Mouse (Mus musculus) heart, embryonic 13.5 days (tissue): ENCODE measurements around the gene Gm11037. TPM values are rescaled to one million over a fixed set of nuclear protein-coding genes. Genes with fewer than 3 reads are reported as not detected.
A peak's percentile ranks its signal among the peaks of the same experiment; 100 is the strongest.

Experiments
- ATAC-seq: fragments of 200-750 bp; cut with Nextera tagmentation; 2 replicates; pipeline ENCODE4 v1.8.0; 2017; ENCODE audit warnings: moderate TSS enrichment; ENCODE audit not compliant: insufficient number of reproducible peaks, low FRiP score, low TSS enrichment; ENCODE audit errors: extremely low read depth
- H3K27ac ChIP-seq: fragments of 300-500 bp; sonication (generic); replicated peaks from 2 replicates; pipeline ENCODE4 v1.5.1; 2015; ENCODE audit warnings: moderate library complexity, mild to moderate bottlenecking, inconsistent platforms
- H3K27me3 ChIP-seq: fragments of 300-500 bp; sonication (generic); replicated peaks from 2 replicates; pipeline ENCODE4 v1.6.1; 2015; ENCODE audit warnings: mild to moderate bottlenecking, inconsistent platforms
- H3K36me3 ChIP-seq: fragments of 300-500 bp; sonication (generic); 2 replicates; pipeline ENCODE4 v1.6.1; 2015; ENCODE audit warnings: mild to moderate bottlenecking, inconsistent platforms
- H3K4me1 ChIP-seq: fragments of 300-500 bp; sonication (generic); 2 replicates; pipeline ENCODE4 v1.6.1; 2015; ENCODE audit warnings: inconsistent platforms
- H3K4me2 ChIP-seq: fragments of 300-500 bp; sonication (generic); 2 replicates; pipeline ENCODE4 v1.6.1; 2015; ENCODE audit warnings: inconsistent platforms, mild to moderate bottlenecking, moderate library complexity
- H3K4me3 ChIP-seq: fragments of 300-500 bp; sonication (generic); 2 replicates; pipeline ENCODE4 v1.5.1; 2015; ENCODE audit warnings: moderate library complexity, mild to moderate bottlenecking, inconsistent platforms
- H3K9ac ChIP-seq: fragments of 300-500 bp; sonication (generic); 2 replicates; pipeline ENCODE4 v1.6.1; 2015; ENCODE audit warnings: inconsistent platforms, mild to moderate bottlenecking, moderate library complexity
- H3K9me3 ChIP-seq: fragments of 300-500 bp; sonication (generic); 2 replicates; pipeline ENCODE4 v1.6.1; 2016; ENCODE audit warnings: inconsistent platforms
- WGBS: fragments of 180-500 bp; shearing (Covaris S2); methylation state at CpG from one replicate; pipeline ENCODE4 v1.1.7; 2015; ENCODE audit warnings: mixed read lengths; 5-methylcytosine and 5-hydroxymethylcytosine counted together
- polyA plus RNA-seq: library from polyadenylated mRNA; unstranded; fragments of >200 nt; fragmentation: Nextera tagmentation; extraction: Ambion mirVana; gene quantifications from 2 replicates; pipeline ENCODE4 v1.2.1, GENCODE M21; 2015

Gene Gm11037
- polyA plus RNA-seq, 1 experiment from 2014 or later: not detected

- peaks cover 69% of the 10 kb centered on the region for H3K4me1 ChIP-seq
- H3K9me3 ChIP-seq: no peaks in the 10 kb centered on the region
- peak overlapping the region; percentile 37; the same call in 1 of the 2 replicates for H3K9ac ChIP-seq
- H3K4me2 ChIP-seq: peak overlapping the region; percentile 83
- no peak for ATAC-seq
- H3K27ac ChIP-seq: peak overlapping the region; percentile 29; the same call in 1 of the 2 replicates
- H3K27me3 ChIP-seq: no peaks in the 10 kb centered on the region
- peaks cover 11% of the 10 kb centered on the region; the same call in 1 of the 2 replicates for H3K36me3 ChIP-seq
- 59% methylated on average over 5 of the region's 5 CpGs for WGBS
- H3K4me3 ChIP-seq: no peak overlapping the region
Observed at GRCm38 (mm10) chr2:131129836-131130235, 3.5 kb upstream of the Gm11037 start.

GRCm38 (mm10) chr2:131130849-131131248, 2.4 kb upstream of the Gm11037 start:
- Histone ChIP-seq H3K27ac (no peak overlapping the region), H3K9me3 (no peaks in the 10 kb centered on the region), H3K9ac (no peak overlapping the region), H3K4me2 (0 out of 2 replicates have a peak overlapping the region, but pooled peaks have one; percentile 4), H3K4me3 (no peak overlapping the region), H3K36me3 (peaks cover 11% of the 10 kb centered on the region; the same call in 1 of the 2 replicates), H3K27me3 (no peaks in the 10 kb centered on the region), H3K4me1 (peaks cover 79% of the 10 kb centered on the region)
- WGBS: 84% methylated on average over 2 of the region's 2 CpGs
- ATAC-seq: no peak

DNA sequence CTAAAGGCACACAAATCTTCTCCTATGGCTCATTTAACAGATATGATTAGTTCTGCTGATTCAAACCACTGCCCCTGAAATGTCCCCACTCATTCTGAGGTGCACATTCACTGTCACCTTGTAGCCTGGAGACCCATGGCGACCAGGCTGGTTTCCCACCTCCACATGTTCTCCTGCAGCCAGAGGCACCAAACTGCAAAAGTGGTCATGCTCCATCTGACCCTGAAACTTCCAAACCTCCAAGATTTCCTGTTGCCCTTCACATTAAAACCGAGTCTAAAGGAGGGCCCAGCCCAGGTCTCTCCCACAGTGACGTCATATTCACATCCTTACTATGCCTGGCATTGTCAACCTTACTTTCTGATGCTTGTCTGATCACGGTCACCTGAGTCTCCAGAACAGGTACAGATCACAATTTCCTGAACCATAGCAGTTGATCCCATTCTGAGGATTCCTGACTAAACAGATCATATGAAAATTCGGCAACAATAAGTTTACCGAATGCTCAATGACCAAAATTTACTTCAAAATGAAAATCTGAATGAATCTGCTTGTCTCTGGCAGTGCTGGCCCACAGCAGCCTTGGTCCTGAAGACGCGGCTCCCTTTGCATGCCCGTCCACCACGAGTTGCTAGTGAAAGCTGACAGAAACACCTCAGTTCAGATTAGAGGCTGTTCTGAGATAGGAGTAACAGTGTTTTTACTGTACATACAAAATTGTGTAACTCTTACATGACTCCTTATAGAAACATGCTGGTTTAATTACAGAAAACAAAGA, 997 bp upstream of the Gm11037 start:
- Histone ChIP-seq H3K9me3 (no peaks in the 10 kb centered on the region), H3K36me3 (peaks cover 17% of the 10 kb centered on the region; the same call in 1 of the 2 replicates), H3K4me1 (peaks cover 78% of the 10 kb centered on the region), H3K4me2 (no peak overlapping the region), H3K27me3 (no peaks in the 10 kb centered on the region), H3K27ac (no peak overlapping the region), H3K4me3 (no peak overlapping the region), H3K9ac (no peak overlapping the region)
- WGBS: 64% methylated on average over 10 of the region's 10 CpGs
- no peak for ATAC-seq

GRCm38 (mm10) chr2:131134381-131134780, 1.1 kb downstream of the Gm11037 start:
- 50% methylated on average over 1 of the region's 1 CpGs for WGBS

GRCm38 (mm10) chr2:131134826-131135400, 1.6 kb downstream of the Gm11037 start:
- no peak for ATAC-seq
- Histone ChIP-seq H3K4me2 (peak overlapping the region; percentile 44), H3K9me3 (no peaks in the 10 kb centered on the region), H3K9ac (peak overlapping the region; percentile 21; the same call in 1 of the 2 replicates), H3K27ac (peak overlapping the region; percentile 84), H3K27me3 (no peaks in the 10 kb centered on the region), H3K36me3 (peaks cover 33% of the 10 kb centered on the region), H3K4me1 (peaks cover 62% of the 10 kb centered on the region), H3K4me3 (no peak overlapping the region)
- 67% methylated on average over 8 of the region's 8 CpGs for WGBS

More at GRCm38 (mm10) chr2:131134381-131134780, 1.1 kb downstream of the Gm11037 start:
- ATAC-seq: no peak
- H3K27me3 ChIP-seq: no peaks in the 10 kb centered on the region
- H3K9ac ChIP-seq: no peak overlapping the region; the same call in 1 of the 2 replicates
- peaks cover 33% of the 10 kb centered on the region for H3K36me3 ChIP-seq
- peaks cover 62% of the 10 kb centered on the region for H3K4me1 ChIP-seq
- H3K4me3 ChIP-seq: no peak overlapping the region
- peak overlapping the region; percentile 84 for H3K27ac ChIP-seq
- H3K4me2 ChIP-seq: no peak overlapping the region
- H3K9me3 ChIP-seq: no peaks in the 10 kb centered on the region

GRCm38 (mm10) chr2:131135521-131136139, 2.3 kb downstream of the Gm11037 start:
- H3K4me2 ChIP-seq: peak overlapping the region; percentile 44
- peak; percentile 75 for ATAC-seq
- peak overlapping the region; percentile 84 for H3K27ac ChIP-seq
- H3K27me3 ChIP-seq: no peaks in the 10 kb centered on the region
- H3K4me1 ChIP-seq: peaks cover 67% of the 10 kb centered on the region
- WGBS: 12% methylated on average over 9 of the region's 11 CpGs
- peak overlapping the region; percentile 69 for H3K9ac ChIP-seq
- H3K4me3 ChIP-seq: no peak overlapping the region
- peaks cover 34% of the 10 kb centered on the region for H3K36me3 ChIP-seq
- H3K9me3 ChIP-seq: no peaks in the 10 kb centered on the region

DNA sequence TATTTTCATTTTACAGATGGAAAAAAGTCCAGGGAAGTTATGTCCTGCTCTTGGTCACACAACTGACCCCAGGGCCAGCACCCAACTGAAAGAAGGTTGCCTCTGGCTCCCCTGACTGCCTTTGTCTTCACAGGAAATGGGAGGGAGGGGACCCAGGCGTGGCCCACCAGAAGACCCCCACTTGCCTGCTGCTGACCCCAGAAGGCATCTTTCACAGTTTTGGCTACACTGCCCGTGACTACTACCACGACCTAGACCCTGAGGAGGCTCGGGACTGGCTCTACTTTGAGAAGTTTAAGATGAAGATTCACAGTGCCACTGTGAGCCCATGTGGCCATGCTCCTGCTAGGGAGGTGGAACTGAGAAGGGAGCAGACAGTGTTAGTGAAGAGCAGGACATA, 5.0 kb downstream of the Gm11037 start:
- H3K4me2 ChIP-seq: no peak overlapping the region
- peaks cover 75% of the 10 kb centered on the region for H3K4me1 ChIP-seq
- no peak for ATAC-seq
- H3K27ac ChIP-seq: no peak overlapping the region
- 83% methylated on average over 4 of the region's 4 CpGs for WGBS
- no peaks in the 10 kb centered on the region for H3K9me3 ChIP-seq
- H3K27me3 ChIP-seq: no peaks in the 10 kb centered on the region
- H3K4me3 ChIP-seq: no peak overlapping the region
- H3K36me3 ChIP-seq: peaks cover 51% of the 10 kb centered on the region
- H3K9ac ChIP-seq: no peak overlapping the region

GRCm38 (mm10) chr2:131138760-131139159, 5.5 kb downstream of the Gm11037 start:
- Histone ChIP-seq H3K9me3 (no peaks in the 10 kb centered on the region), H3K4me3 (no peak overlapping the region), H3K4me2 (no peak overlapping the region), H3K27me3 (no peaks in the 10 kb centered on the region), H3K9ac (no peak overlapping the region), H3K36me3 (peaks cover 56% of the 10 kb centered on the region), H3K27ac (no peak overlapping the region; the same call in 1 of the 2 replicates), H3K4me1 (peaks cover 70% of the 10 kb centered on the region)
- 90% methylated on average over 7 of the region's 7 CpGs for WGBS
- ATAC-seq: no peak

- Histone ChIP-seq H3K27me3 (no peaks in the 10 kb centered on the region), H3K4me3 (no peak overlapping the region), H3K27ac (peak overlapping the region; percentile 13; the same call in 1 of the 2 replicates), H3K4me1 (peaks cover 65% of the 10 kb centered on the region), H3K9ac (no peak overlapping the region), H3K9me3 (no peaks in the 10 kb centered on the region), H3K4me2 (no peak overlapping the region), H3K36me3 (peaks cover 55% of the 10 kb centered on the region)
- 75% methylated on average over 5 of the region's 5 CpGs for WGBS
- ATAC-seq: no peak
Observed at GRCm38 (mm10) chr2:131139287-131139686, 6.0 kb downstream of the Gm11037 start.

DNA sequence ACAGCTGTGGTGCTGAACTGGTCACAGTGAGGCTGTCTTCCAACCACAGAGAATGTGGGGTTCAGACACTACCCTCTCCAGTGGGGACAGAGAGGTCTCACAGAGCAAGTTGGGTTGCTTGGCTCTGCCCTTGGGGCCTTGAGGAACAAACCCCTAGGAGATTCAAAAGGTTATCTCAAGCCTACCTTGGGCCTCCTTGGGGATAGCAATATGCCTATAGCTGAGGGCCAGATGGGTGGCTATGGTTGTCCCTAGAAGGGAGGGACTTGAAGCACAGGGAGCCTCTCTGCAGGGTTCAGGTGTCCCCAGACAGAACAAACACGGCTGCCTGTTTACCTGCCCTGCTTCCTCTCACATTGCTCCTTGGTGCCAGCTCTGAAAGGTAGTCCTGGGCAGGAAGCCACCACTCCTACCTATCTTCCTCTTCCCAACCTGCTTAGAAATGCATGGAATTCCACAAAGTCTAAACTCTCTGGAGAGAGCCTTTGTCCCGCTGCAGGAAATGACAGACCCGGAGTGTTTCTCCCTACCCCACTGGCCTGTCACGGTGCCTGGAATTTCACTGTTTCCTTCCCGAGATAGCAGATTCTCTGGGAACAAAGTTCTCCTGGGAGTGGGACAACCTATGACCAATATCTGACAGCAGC, 6.7 kb downstream of the Gm11037 start:
- H3K4me1 ChIP-seq: peaks cover 58% of the 10 kb centered on the region
- no peak overlapping the region for H3K4me2 ChIP-seq
- H3K27me3 ChIP-seq: no peaks in the 10 kb centered on the region
- peak overlapping the region; percentile 85 for H3K27ac ChIP-seq
- H3K9me3 ChIP-seq: no peaks in the 10 kb centered on the region
- no peak for ATAC-seq
- peak overlapping the region; percentile 52; the same call in 1 of the 2 replicates for H3K9ac ChIP-seq
- 12% methylated on average over 5 of the region's 5 CpGs for WGBS
- peaks cover 62% of the 10 kb centered on the region for H3K36me3 ChIP-seq
- no peak overlapping the region for H3K4me3 ChIP-seq

DNA sequence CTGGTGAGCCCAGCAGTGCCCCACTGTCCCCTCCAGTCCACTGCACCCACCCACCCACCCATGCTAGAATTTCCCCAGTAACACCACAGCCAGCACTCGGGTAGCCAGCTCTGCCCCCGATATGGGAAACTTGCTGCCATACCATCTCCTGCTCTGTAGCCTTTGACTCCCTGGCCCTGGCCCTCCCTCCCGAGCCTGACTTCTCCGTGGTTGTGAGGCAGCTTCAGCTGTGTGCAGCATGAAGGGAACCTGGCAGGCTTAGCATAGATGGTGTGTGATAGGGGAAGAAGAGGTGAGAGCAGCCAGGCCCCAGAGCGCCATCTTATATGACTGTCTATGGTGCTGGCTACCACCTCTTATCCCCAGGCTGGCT, 7.2 kb downstream of the Gm11037 start:
- no peak overlapping the region for H3K4me3 ChIP-seq
- H3K9ac ChIP-seq: peak overlapping the region; percentile 52; the same call in 1 of the 2 replicates
- 38% methylated on average over 5 of the region's 5 CpGs for WGBS
- peaks cover 53% of the 10 kb centered on the region for H3K4me1 ChIP-seq
- no peak for ATAC-seq
- peaks cover 67% of the 10 kb centered on the region for H3K36me3 ChIP-seq
- H3K9me3 ChIP-seq: no peaks in the 10 kb centered on the region
- H3K27ac ChIP-seq: peak overlapping the region; percentile 85
- no peak overlapping the region for H3K4me2 ChIP-seq
- H3K27me3 ChIP-seq: no peaks in the 10 kb centered on the region
